8 mouse cellular contexts compared by ENCODE assay signal in the genomic region with DNA sequence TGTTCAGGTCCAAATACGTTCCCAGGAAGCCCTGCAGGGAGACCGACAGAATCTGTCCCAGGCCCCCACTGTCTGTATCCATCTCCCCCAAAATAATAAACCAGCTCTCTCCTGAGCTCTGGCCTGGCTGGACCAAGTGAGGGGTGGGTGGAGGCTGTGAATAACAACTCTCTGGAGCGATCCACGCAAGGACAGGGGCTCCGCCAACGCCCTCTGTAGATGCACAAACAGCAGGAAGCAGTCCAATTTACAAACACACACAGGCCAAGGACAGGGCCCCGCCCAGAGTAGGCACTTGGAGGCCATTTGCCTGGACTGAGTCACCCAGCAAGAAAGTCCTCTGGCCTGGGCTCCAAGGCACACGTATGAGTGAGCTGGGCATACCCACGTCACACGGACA. TPM values are rescaled to one million over a fixed set of nuclear protein-coding genes. Genes with fewer than 3 reads are reported as not detected.
A peak's percentile ranks its signal among the peaks of the same experiment; 100 is the strongest.
DNase-seq lines count a peak whose midpoint lies in the region; ATAC-seq lines count a peak whose summit lies in the region.

No protein-coding gene starts in this region.

- H3K9ac ChIP-seq in hindbrain, embryonic 12.5 days = no peak overlapping the region
- no peak overlapping the region for H3K9ac ChIP-seq in hindbrain, embryonic 14.5 days
- H3K9ac ChIP-seq in heart, embryonic 16.5 days (ENCODE audit: low read length) = no peak overlapping the region
- H3K9ac ChIP-seq in liver, embryonic 11.5 days (ENCODE audit: low read depth, low read length) = no peak overlapping the region

- H3K4me3 ChIP-seq in hindbrain, embryonic 12.5 days = no peak overlapping the region
- no peak overlapping the region for H3K4me3 ChIP-seq in hindbrain, embryonic 14.5 days (replicated peaks; ENCODE audit: low read length)
- no peak overlapping the region for H3K4me3 ChIP-seq in heart, embryonic 16.5 days (ENCODE audit: low read length)
- H3K4me3 ChIP-seq in liver, embryonic 11.5 days (ENCODE audit: low read depth, low read length) = no peak overlapping the region

- DNase-seq in hindbrain, embryonic 14.5 days (ENCODE audit: low spot score) = no peak
- peak; percentile 87 for DNase-seq in adrenal gland, adult 8-10 months
- peak; percentile 62 for DNase-seq in lung, postnatal 14 days
- no peak for DNase-seq in liver, embryonic 11.5 days (ENCODE audit: low spot score)
- DNase-seq in spleen, adult 18-20 months = no peak

- ATAC-seq in hindbrain, embryonic 12.5 days (ENCODE audit: low FRiP score) = no peak
- no peak for ATAC-seq in hindbrain, embryonic 14.5 days (ENCODE audit: low FRiP score)
- ATAC-seq in heart, embryonic 16.5 days (replicated peaks; ENCODE audit: extremely low read depth, insufficient read depth, low FRiP score) = no peak
- no peak for ATAC-seq in liver, embryonic 11.5 days (replicated peaks; ENCODE audit: low FRiP score)
- no peak for ATAC-seq in frontal cortex, adult (ENCODE audit: low TSS enrichment)

- H3K36me3 ChIP-seq in hindbrain, embryonic 12.5 days = no peaks in the 10 kb centered on the region
- H3K36me3 ChIP-seq in hindbrain, embryonic 14.5 days (replicated peaks; ENCODE audit: control insufficient read depth, insufficient read depth) = no peaks in the 10 kb centered on the region
- H3K36me3 ChIP-seq in heart, embryonic 16.5 days (ENCODE audit: control insufficient read depth, insufficient read depth) = no peaks in the 10 kb centered on the region
- H3K36me3 ChIP-seq in liver, embryonic 11.5 days (ENCODE audit: control insufficient read depth, insufficient read depth, low read length) = no peaks in the 10 kb centered on the region

- no peak overlapping the region for H3K4me2 ChIP-seq in hindbrain, embryonic 12.5 days (replicated peaks)
- no peak overlapping the region for H3K4me2 ChIP-seq in hindbrain, embryonic 14.5 days (replicated peaks)
- H3K4me2 ChIP-seq in heart, embryonic 16.5 days (ENCODE audit: low read depth, low read length) = no peak overlapping the region
- no peak overlapping the region for H3K4me2 ChIP-seq in liver, embryonic 11.5 days

- H3K4me1 ChIP-seq in hindbrain, embryonic 12.5 days = peaks cover 59% of the 10 kb centered on the region
- peaks cover 14% of the 10 kb centered on the region for H3K4me1 ChIP-seq in hindbrain, embryonic 14.5 days (replicated peaks; ENCODE audit: control insufficient read depth, insufficient read depth, low read length)
- peaks cover 27% of the 10 kb centered on the region for H3K4me1 ChIP-seq in heart, embryonic 16.5 days (ENCODE audit: control insufficient read depth, insufficient read depth, low read length)
- peaks cover 4% of the 10 kb centered on the region for H3K4me1 ChIP-seq in liver, embryonic 11.5 days (replicated peaks; ENCODE audit: control insufficient read depth, insufficient read depth, low read length)

- H3K27me3 ChIP-seq in hindbrain, embryonic 12.5 days = peaks cover 16% of the 10 kb centered on the region
- peaks cover 8% of the 10 kb centered on the region; the same call in 1 of the 2 replicates for H3K27me3 ChIP-seq in hindbrain, embryonic 14.5 days (ENCODE audit: control insufficient read depth, insufficient read depth, low read length)
- H3K27me3 ChIP-seq in heart, embryonic 16.5 days (ENCODE audit: control insufficient read depth, insufficient read depth, low read length) = no peaks in the 10 kb centered on the region
- peaks cover 40% of the 10 kb centered on the region for H3K27me3 ChIP-seq in liver, embryonic 11.5 days (replicated peaks; ENCODE audit: control insufficient read depth, insufficient read depth, low read length)

- WGBS in hindbrain, embryonic 12.5 days = 51% methylated on average over 10 of the region's 10 CpGs
- 58% methylated on average over 10 of the region's 10 CpGs for WGBS in hindbrain, embryonic 14.5 days
- 67% methylated on average over 10 of the region's 10 CpGs for WGBS in heart, embryonic 16.5 days
- WGBS in liver, embryonic 11.5 days = 67% methylated on average over 10 of the region's 10 CpGs

- peak overlapping the region; percentile 62 for H3K27ac ChIP-seq in hindbrain, embryonic 12.5 days
- H3K27ac ChIP-seq in hindbrain, embryonic 14.5 days = no peak overlapping the region
- peak overlapping the region; percentile 63; the same call in 1 of the 2 replicates for H3K27ac ChIP-seq in heart, embryonic 16.5 days (ENCODE audit: low read length)
- no peak overlapping the region for H3K27ac ChIP-seq in liver, embryonic 11.5 days (ENCODE audit: low read depth, low read length)

- no peaks in the 10 kb centered on the region for H3K9me3 ChIP-seq in hindbrain, embryonic 12.5 days (replicated peaks)
- H3K9me3 ChIP-seq in hindbrain, embryonic 14.5 days (ENCODE audit: control insufficient read depth, low read length) = no peaks in the 10 kb centered on the region
- no peaks in the 10 kb centered on the region for H3K9me3 ChIP-seq in heart, embryonic 16.5 days (replicated peaks; ENCODE audit: control insufficient read depth, low read length)
- H3K9me3 ChIP-seq in liver, embryonic 11.5 days (ENCODE audit: control insufficient read depth, low read length) = no peaks in the 10 kb centered on the region

RNA-seq across cellular contexts. Expression of a gene that starts 32.0 kb away (rescaled TPM):
- polyA plus RNA-seq in hindbrain, embryonic 12.5 days (2016; fragmentation: Nextera tagmentation; extraction: Ambion mirVana) = 26.1 and 28.3 TPM in 2 replicates
- polyA plus RNA-seq in hindbrain, embryonic 14.5 days (2014; fragmentation: Nextera tagmentation; extraction: Ambion mirVana) = 15.1 and 15.5 TPM in 2 replicates
- total RNA-seq in adrenal gland, adult 8-10 months (2022) = 100 to 1,000 TPM; 461 to 578 (median 489) TPM
- 120 and 144 TPM in 2 replicates for polyA plus RNA-seq in heart, embryonic 16.5 days (2015; fragmentation: Nextera tagmentation; extraction: Ambion mirVana)
- polyA plus RNA-seq in liver, embryonic 11.5 days (2014; fragmentation: Nextera tagmentation; extraction: Ambion mirVana) = 19.4 and 20.4 TPM in 2 replicates

RNA-seq across cellular contexts. Expression of a gene that starts 33.1 kb away (rescaled TPM):
- 0.46 and 0.60 TPM in 2 replicates for polyA plus RNA-seq in hindbrain, embryonic 12.5 days (2016; fragmentation: Nextera tagmentation; extraction: Ambion mirVana)
- 0.26 and 0.43 TPM in 2 replicates for polyA plus RNA-seq in hindbrain, embryonic 14.5 days (2014; fragmentation: Nextera tagmentation; extraction: Ambion mirVana)
- 1 to 10 TPM; 1.3 to 4.4 (median 2.8) TPM for total RNA-seq in adrenal gland, adult 8-10 months (2022)
- 0.45 and 0.91 TPM in 2 replicates for polyA plus RNA-seq in heart, embryonic 16.5 days (2015; fragmentation: Nextera tagmentation; extraction: Ambion mirVana)
- 0.17 and 0.34 TPM in 2 replicates for polyA plus RNA-seq in liver, embryonic 11.5 days (2014; fragmentation: Nextera tagmentation; extraction: Ambion mirVana)

Comparison
In these comparisons a context has a peak if more than half of its experiments do, and no peak if none do; other contexts are left out.
1. H3K27ac ChIP-seq: peak in hindbrain, embryonic 12.5 days (single experiment) and heart, embryonic 16.5 days (single experiment); none in hindbrain, embryonic 14.5 days (single experiment) and liver, embryonic 11.5 days (single experiment).
2. DNase-seq: peak in adrenal gland, adult 8-10 months (single experiment) and lung, postnatal 14 days (single experiment); none in hindbrain, embryonic 14.5 days (single experiment), liver, embryonic 11.5 days (single experiment) and spleen, adult 18-20 months (0 of 2).